ENCODE assay signal across 24 mouse cellular contexts in the genomic region with DNA sequence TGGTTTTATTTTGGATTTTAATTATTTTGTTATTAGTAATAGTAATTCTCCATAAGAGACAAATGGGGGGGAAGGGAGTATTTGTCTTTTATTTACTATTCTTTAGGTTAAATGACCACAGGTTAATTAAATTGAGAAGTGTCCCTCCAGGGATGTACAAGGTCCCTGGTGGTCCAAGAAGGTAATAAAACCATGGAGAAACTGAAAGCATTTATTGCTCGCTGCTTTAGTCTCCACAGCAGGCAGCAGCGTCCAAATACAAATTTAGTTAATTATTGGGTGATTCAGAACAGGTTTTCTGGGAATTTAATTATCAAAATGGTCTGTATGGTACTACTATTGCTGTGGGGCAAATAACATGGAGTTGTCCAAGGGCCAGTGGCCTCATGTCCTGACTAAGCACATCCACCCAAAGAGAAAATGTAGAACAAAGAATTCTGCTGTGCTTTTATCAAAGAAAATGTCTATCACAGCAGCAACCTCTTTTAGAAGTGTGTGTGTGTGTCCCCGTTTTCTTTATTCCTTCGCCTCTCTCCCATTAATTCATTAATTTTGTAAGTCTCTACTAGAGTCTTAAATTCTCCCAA.
DNase-seq lines count a peak whose midpoint lies in the region; ATAC-seq and TF ChIP-seq lines count a peak whose summit lies in the region.
"Had no signal": no experiment of that assay in that cellular context is flagged by ENCODE, and none has a peak within 500 bp of the region (broad histone marks: within the 10 kb centered on the region; RNA-seq: fewer than 3 reads in every experiment).

No protein-coding gene starts in this region.

- no peak for DNase-seq in forebrain, embryonic 11.5 days (ENCODE audit: low spot score)
- no peak for DNase-seq in hindbrain, embryonic 14.5 days (ENCODE audit: low spot score)
- DNase-seq in brain, embryonic 14.5 days (ENCODE audit: low read depth) = peak; percentile 43
- DNase-seq: adrenal gland, adult 2 months; B cell, adult 2 months; cerebellum, adult 2 months; cerebellum, postnatal 14 days; embryo, embryonic 11 days; gastrocnemius, postnatal 36 days; heart, adult 18-20 months; heart, postnatal 10 days; heart, postnatal 4 days had no signal

- peak; percentile 61 for ATAC-seq in forebrain, embryonic 11.5 days (replicated peaks; ENCODE audit: low FRiP score)
- no peak for ATAC-seq in forebrain, embryonic 15.5 days (replicated peaks)
- ATAC-seq in hindbrain, embryonic 14.5 days (ENCODE audit: low FRiP score) = no peak
- no peak for ATAC-seq in hindbrain, embryonic 16.5 days
- ATAC-seq in neural tube, embryonic 15.5 days (ENCODE audit: low FRiP score) = peak; percentile 68
- ATAC-seq in granulocyte monocyte progenitor cell, adult 5-6 weeks (replicated peaks; ENCODE audit: poor library complexity, severe bottlenecking) = no peak
- ATAC-seq: activated CD4-positive, CD25-positive, alpha-beta regulatory T cell, adult 4 months; CD4-positive, CD25-positive, alpha-beta regulatory T cell, adult 4 months; intestine, embryonic 15.5 days had no signal

- no peak overlapping the region for H3K9ac ChIP-seq in forebrain, embryonic 11.5 days (ENCODE audit: low read length)
- no peak overlapping the region for H3K9ac ChIP-seq in forebrain, embryonic 15.5 days (replicated peaks)
- H3K9ac ChIP-seq in hindbrain, embryonic 14.5 days = no peak overlapping the region
- no peak overlapping the region for H3K9ac ChIP-seq in hindbrain, embryonic 16.5 days (ENCODE audit: low read depth, low read length)
- no peak overlapping the region for H3K9ac ChIP-seq in neural tube, embryonic 15.5 days (replicated peaks)
- H3K9ac ChIP-seq: embryonic facial prominence, embryonic 15.5 days; forebrain, embryonic 12.5 days; intestine, embryonic 15.5 days had no signal

- H3K4me1 ChIP-seq in forebrain, embryonic 11.5 days (replicated peaks; ENCODE audit: control insufficient read depth, insufficient read depth, low read length) = peaks cover 8% of the 10 kb centered on the region; the same call in 1 of the 2 replicates
- peaks cover 12% of the 10 kb centered on the region for H3K4me1 ChIP-seq in forebrain, embryonic 15.5 days
- peaks cover 11% of the 10 kb centered on the region for H3K4me1 ChIP-seq in hindbrain, embryonic 14.5 days (replicated peaks; ENCODE audit: control insufficient read depth, insufficient read depth, low read length)
- H3K4me1 ChIP-seq in hindbrain, embryonic 16.5 days (ENCODE audit: control insufficient read depth, insufficient read depth, low read depth, low read length) = peaks cover 5% of the 10 kb centered on the region; the same call in 1 of the 2 replicates
- peaks cover 6% of the 10 kb centered on the region for H3K4me1 ChIP-seq in neural tube, embryonic 15.5 days
- H3K4me1 ChIP-seq: embryonic facial prominence, embryonic 15.5 days; intestine, embryonic 15.5 days had no signal

- no peaks in the 10 kb centered on the region for H3K36me3 ChIP-seq in forebrain, embryonic 11.5 days (ENCODE audit: control insufficient read depth, insufficient read depth, low read length)
- H3K36me3 ChIP-seq in forebrain, embryonic 15.5 days = no peaks in the 10 kb centered on the region
- H3K36me3 ChIP-seq in hindbrain, embryonic 14.5 days (replicated peaks; ENCODE audit: control insufficient read depth, insufficient read depth) = no peaks in the 10 kb centered on the region
- no peaks in the 10 kb centered on the region for H3K36me3 ChIP-seq in hindbrain, embryonic 16.5 days (ENCODE audit: control insufficient read depth, insufficient read depth, low read length)
- H3K36me3 ChIP-seq in neural tube, embryonic 15.5 days = no peaks in the 10 kb centered on the region
- H3K36me3 ChIP-seq: embryonic facial prominence, embryonic 15.5 days; forebrain, embryonic 12.5 days; G1E; heart, embryonic 10.5 days; intestine, embryonic 15.5 days had no signal

- 38% methylated on average over 4 of the region's 4 CpGs for WGBS in forebrain, embryonic 11.5 days
- 12% methylated on average over 4 of the region's 4 CpGs for WGBS in forebrain, embryonic 15.5 days
- WGBS in hindbrain, embryonic 14.5 days = 39% methylated on average over 4 of the region's 4 CpGs
- WGBS in hindbrain, embryonic 16.5 days = 38% methylated on average over 4 of the region's 4 CpGs
- 24% methylated on average over 4 of the region's 4 CpGs for WGBS in neural tube, embryonic 15.5 days

- H3K4me2 ChIP-seq in forebrain, embryonic 11.5 days (ENCODE audit: low read depth, low read length, severe bottlenecking) = no peak overlapping the region
- no peak overlapping the region for H3K4me2 ChIP-seq in forebrain, embryonic 15.5 days (replicated peaks)
- no peak overlapping the region for H3K4me2 ChIP-seq in hindbrain, embryonic 14.5 days (replicated peaks)
- H3K4me2 ChIP-seq in hindbrain, embryonic 16.5 days (ENCODE audit: low read length) = no peak overlapping the region
- H3K4me2 ChIP-seq in neural tube, embryonic 15.5 days = no peak overlapping the region
- H3K4me2 ChIP-seq: embryonic facial prominence, embryonic 15.5 days; forebrain, embryonic 12.5 days; intestine, embryonic 15.5 days had no signal

- no peak overlapping the region for H3K4me3 ChIP-seq in forebrain, embryonic 11.5 days (ENCODE audit: low read depth, low read length)
- no peak overlapping the region for H3K4me3 ChIP-seq in forebrain, embryonic 15.5 days
- no peak overlapping the region for H3K4me3 ChIP-seq in hindbrain, embryonic 14.5 days (replicated peaks; ENCODE audit: low read length)
- H3K4me3 ChIP-seq in hindbrain, embryonic 16.5 days (ENCODE audit: low read length) = no peak overlapping the region
- no peak overlapping the region for H3K4me3 ChIP-seq in neural tube, embryonic 15.5 days (replicated peaks)
- H3K4me3 ChIP-seq: embryonic facial prominence, embryonic 15.5 days; forebrain, embryonic 12.5 days; heart, embryonic 10.5 days; intestine, embryonic 15.5 days had no signal

- H3K27me3 ChIP-seq in forebrain, embryonic 11.5 days (ENCODE audit: control insufficient read depth, insufficient read depth, low read length) = no peaks in the 10 kb centered on the region
- no peaks in the 10 kb centered on the region for H3K27me3 ChIP-seq in forebrain, embryonic 15.5 days
- no peaks in the 10 kb centered on the region for H3K27me3 ChIP-seq in hindbrain, embryonic 14.5 days (ENCODE audit: control insufficient read depth, insufficient read depth, low read length)
- H3K27me3 ChIP-seq in hindbrain, embryonic 16.5 days (replicated peaks; ENCODE audit: control insufficient read depth, insufficient read depth, low read length) = no peaks in the 10 kb centered on the region
- no peaks in the 10 kb centered on the region for H3K27me3 ChIP-seq in neural tube, embryonic 15.5 days (replicated peaks)
- H3K27me3 ChIP-seq: embryonic facial prominence, embryonic 15.5 days; forebrain, embryonic 12.5 days; intestine, embryonic 15.5 days; Patski had no signal

- TF ChIP-seq CTCF in brain, embryonic 14.5 days (IDR thresholded peaks at IDR 0.05; ENCODE audit: borderline replicate concordance, extremely low read depth, insufficient read depth, insufficient read length) = no peak

- no peak for TF ChIP-seq POLR2A in brain, embryonic 14.5 days (IDR thresholded peaks at IDR 0.05; ENCODE audit: borderline replicate concordance, extremely low read depth, insufficient read depth, insufficient read length, poor library complexity, severe bottlenecking)

- no peak overlapping the region for H3K27ac ChIP-seq in forebrain, embryonic 11.5 days (ENCODE audit: low read depth, low read length)
- H3K27ac ChIP-seq in forebrain, embryonic 15.5 days (replicated peaks) = no peak overlapping the region
- peak overlapping the region; percentile 44 for H3K27ac ChIP-seq in hindbrain, embryonic 14.5 days
- H3K27ac ChIP-seq in hindbrain, embryonic 16.5 days (ENCODE audit: low read depth, low read length) = no peak overlapping the region
- 0 out of 2 replicates have a peak overlapping the region, but pooled peaks have one; percentile 14 for H3K27ac ChIP-seq in neural tube, embryonic 15.5 days (replicated peaks)
- H3K27ac ChIP-seq: embryonic facial prominence, embryonic 15.5 days; forebrain, embryonic 12.5 days; heart, embryonic 10.5 days; intestine, embryonic 15.5 days had no signal

- no peaks in the 10 kb centered on the region for H3K9me3 ChIP-seq in forebrain, embryonic 11.5 days (ENCODE audit: control insufficient read depth, low read length)
- no peaks in the 10 kb centered on the region for H3K9me3 ChIP-seq in forebrain, embryonic 15.5 days
- no peaks in the 10 kb centered on the region for H3K9me3 ChIP-seq in hindbrain, embryonic 14.5 days (ENCODE audit: control insufficient read depth, low read length)
- H3K9me3 ChIP-seq in hindbrain, embryonic 16.5 days (ENCODE audit: control insufficient read depth, low read length) = no peaks in the 10 kb centered on the region
- H3K9me3 ChIP-seq in neural tube, embryonic 15.5 days (replicated peaks) = no peaks in the 10 kb centered on the region
- H3K9me3 ChIP-seq: embryonic facial prominence, embryonic 15.5 days; forebrain, embryonic 12.5 days; G1E; heart, embryonic 10.5 days; intestine, embryonic 15.5 days had no signal

Comparison
In these comparisons a context has a peak if more than half of its experiments do, and no peak if none do; other contexts are left out.
1. ATAC-seq: peak in forebrain, embryonic 11.5 days (single experiment) and neural tube, embryonic 15.5 days (single experiment); none in forebrain, embryonic 15.5 days (single experiment), hindbrain, embryonic 14.5 days (single experiment), hindbrain, embryonic 16.5 days (single experiment) and granulocyte monocyte progenitor cell, adult 5-6 weeks (single experiment).
2. H3K27ac ChIP-seq: peak in hindbrain, embryonic 14.5 days (single experiment) and neural tube, embryonic 15.5 days (single experiment); none in forebrain, embryonic 11.5 days (single experiment), forebrain, embryonic 15.5 days (single experiment) and hindbrain, embryonic 16.5 days (single experiment).